Mouse (Mus musculus): Measurements from ENCODE around the gene Reln. TPM values are rescaled to one million over a fixed set of nuclear protein-coding genes. Genes with fewer than 3 reads are reported as not detected.

Reln gene
- polyA plus RNA-seq, 1 experiment from 2014 or later: 0.40 TPM

DNA sequence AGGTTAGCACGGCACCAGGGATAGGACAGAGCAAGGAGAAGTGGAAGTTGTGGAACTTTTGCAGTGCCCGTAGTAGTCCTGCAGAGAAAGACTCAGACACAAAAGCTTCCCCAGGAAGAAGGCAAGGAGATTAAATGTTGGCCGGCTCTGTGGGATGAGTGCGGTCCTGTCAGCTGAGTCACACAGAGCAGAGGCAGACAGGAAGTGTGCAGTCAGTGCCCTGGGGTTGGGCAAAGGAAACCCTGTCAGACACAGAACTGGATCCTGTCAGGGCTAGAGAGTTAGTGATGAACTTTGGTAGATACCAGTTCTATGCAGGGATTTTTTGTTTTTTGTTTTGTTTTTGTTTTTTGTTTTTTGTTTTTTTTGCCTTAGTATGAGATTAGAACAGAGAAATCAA lies 120.0 kb downstream of the Reln start:
- no peak for DNase-seq (ENCODE audit: low spot score)

DNA sequence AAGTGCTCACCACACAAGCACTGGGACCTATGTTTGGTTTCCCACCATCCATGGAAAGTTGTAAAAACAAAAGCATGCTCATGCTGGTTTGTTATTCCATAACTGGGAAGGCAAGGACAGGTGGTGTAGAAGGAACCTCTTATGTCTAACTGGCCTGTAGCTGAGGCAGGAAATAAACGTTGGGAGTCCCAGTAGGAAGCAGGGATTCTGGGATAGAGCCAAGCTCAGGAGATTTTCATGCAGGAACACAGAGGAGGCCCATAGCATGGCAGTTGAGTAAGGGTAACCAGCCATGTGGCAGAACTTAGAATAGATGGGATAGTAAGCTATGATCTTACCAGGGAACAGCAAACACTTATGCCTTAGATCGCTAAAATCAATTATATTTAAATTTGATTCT lies 120.6 kb downstream of the Reln start:
- no peak for DNase-seq (ENCODE audit: low spot score)

DNA sequence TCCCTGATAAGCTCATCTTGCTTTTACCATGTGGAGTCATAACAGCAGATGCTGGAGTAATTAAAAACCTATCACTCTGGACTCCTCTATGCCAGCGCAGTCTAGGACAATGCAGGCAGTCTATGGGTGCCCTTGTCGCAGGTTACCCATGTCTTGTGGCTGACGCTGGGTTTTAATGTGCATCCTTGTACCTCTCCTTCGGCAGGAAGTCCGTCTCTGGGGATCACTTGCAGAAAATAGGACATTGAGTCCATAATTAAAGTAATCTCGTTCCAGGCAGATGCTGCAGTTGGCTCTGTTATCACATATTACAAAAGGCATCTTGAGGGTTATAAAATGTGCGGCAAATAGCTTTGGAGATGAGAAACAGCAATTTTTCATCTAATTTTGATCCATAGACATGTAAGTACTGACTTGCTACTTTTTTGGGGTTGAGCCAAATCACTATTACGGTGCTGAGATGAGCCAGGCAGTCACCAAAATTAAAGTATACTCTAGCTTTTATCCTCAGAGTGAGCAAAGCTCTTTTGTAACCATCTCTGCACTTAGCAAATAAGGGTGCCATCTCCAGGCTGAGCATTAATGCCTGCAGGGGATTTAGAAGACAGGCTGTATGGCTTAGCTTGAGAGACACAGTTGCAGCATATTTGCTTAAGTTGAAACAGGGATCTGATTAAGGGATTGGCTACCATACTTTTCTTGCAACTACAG lies 136.0 kb downstream of the Reln start:
- no peak for DNase-seq (ENCODE audit: low spot score)

DNA sequence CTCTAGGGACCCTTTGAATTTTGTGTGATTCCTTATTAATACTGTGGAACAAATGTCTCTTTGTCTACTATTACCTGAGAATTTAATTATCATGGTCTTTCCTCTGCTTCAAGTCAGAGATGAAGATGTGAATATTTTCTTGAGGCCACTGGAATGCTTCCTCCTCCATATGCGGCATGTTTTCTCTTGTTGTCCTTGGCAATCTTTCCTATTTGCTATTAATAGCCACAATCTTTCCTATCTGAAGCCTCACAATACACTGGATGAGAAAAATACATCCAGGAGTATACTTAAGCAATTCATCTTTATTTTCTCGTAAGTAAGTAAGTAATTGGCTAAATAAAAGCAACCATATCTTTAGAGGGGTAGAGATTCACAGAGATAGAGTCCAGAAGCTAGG lies 146.6 kb downstream of the Reln start:
- no peak for DNase-seq (ENCODE audit: low spot score)

DNA sequence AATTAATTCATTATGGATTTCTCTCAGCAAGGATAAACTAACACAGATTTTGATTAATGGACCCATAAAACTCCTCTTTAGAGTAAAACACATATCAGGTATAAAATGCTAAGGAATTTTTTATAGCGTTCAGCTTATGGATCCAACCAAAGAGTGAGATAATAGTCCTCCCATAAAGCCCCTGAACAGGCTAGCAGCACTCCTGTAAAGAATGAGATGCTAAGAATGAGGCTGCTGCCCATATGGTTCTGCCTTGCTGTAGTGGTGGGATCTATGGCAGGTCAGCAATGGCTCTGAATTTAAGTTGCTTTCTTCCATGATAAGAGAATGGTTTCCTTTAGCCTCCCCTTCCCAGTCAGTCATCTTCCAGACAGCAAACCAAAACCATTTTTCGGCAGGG lies 147.6 kb downstream of the Reln start:
- DNase-seq (ENCODE audit: low spot score): no peak

DNA sequence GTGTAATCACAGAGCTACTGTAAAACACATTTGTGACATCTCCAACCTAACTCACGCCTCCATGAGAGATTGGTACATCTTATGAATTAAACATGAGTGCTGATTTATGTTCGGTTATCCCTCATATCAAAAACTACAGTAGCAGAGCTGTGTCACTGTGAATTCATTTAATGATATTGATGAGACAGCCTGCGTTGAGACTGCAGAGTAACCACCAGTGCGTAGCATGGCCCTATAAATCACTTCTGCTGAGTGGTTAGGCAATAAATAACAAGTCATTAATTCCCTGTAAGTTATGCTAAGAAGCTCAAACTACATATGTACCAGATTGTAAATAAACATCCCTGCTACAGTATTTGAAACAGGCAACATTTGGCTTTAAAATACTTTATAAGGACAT lies 148.0 kb downstream of the Reln start:
- DNase-seq (ENCODE audit: low spot score): no peak

DNA sequence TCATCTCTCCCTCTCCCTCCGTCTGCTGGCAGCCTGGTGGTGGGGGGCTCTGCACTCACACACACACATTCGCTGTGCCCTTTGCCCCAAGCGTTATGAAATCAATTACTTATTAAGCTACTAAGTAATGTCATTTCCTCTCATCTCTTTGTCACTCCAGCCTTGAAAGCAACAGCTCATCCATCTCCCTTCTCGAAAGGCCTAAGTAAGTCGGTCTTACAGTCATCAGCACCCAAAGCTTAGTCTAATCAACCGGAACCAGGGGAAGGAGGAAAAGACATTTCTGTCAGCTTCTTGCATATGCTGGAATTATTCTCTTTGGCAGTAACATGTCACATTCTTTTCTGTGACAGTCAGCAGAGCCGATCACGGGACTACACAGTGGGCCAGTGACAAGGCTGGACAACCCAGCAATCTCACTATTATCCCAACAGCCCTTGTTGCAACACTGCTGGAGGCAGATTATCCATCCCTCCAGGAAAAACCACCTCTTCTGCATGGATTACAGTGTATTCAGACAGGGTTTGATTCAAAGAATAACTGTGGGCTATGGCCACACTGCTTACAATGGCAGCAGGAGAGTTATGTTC lies 149.1 kb downstream of the Reln start:
- no peak for DNase-seq (ENCODE audit: low spot score)

DNA sequence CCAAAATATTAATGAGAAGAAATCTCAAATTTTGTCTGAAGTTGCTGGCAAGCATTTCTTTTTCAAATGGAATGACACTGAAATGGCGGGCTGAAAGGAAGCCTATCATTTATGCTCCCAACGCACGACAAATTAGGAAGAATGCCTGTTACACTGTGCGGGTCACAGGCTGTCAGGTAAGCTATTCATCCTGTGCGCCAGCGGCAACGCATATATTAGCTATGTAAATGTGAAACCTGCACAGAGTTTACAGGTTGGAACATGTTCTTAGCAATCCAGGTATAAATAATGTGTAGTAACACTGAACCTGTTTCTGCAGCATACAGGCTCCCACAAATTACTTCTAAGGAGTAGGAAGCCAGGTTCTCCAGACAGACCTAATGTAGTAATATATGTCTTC lies 152.7 kb downstream of the Reln start:
- DNase-seq (ENCODE audit: low spot score): no peak

DNA sequence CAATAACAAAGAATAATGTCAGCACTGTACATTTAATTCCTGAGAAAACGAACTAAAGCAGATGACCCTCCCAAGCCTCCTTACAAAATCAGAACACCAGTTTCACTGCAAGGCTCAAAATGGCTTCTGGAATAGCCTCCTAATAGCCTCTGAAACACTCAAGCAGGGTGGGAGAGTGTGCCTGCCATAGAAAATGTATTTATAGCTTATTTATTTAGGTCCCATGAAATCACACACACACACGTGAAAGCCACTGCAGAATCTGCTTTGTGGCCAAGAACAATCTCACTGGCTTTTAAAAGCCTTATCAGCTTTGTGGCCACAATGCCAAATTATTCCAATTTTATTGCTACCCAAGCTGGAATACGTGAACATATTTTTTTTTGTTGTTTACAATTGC lies 154.2 kb downstream of the Reln start:
- no peak for DNase-seq (ENCODE audit: low spot score)

DNA sequence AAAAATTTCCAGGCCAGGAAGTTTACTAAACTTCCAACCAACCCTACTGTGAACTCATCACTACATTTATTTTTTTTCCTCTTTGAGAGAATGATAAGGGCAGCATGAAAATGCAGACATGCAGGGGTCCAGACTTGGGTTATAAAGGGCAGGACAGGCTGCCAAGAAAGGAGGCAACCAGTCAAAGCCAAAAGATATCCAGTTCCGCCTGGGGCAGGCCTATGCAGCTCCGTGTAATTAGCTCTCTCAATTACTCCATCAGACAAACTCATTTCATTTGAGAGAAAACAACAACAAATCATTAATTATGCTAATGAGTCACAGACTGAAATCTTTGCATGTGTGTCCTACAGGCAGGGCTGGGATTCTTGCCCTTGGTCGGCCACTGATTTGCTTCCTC lies 156.9 kb downstream of the Reln start:
- DNase-seq (ENCODE audit: low spot score): no peak

DNA sequence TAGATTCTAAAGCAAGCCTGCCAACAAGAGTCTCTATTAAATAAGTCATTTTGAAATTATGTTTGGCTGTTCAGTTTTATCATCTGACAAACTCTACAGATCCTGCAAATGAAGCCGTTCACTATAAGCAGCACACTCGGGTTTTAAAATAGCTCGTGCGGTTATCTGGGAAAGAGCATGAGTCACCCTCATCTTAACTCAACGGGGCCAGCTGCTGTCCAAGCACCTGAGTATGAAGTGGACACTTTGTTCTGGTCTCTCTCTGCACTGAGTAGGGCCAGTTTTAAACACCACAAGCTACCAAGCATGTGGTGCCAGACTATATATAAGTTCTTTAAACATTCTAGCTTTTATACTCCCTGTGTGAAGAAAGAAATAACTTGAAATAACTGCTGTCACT lies 168.0 kb downstream of the Reln start:
- no peak for DNase-seq (ENCODE audit: low spot score)

DNA sequence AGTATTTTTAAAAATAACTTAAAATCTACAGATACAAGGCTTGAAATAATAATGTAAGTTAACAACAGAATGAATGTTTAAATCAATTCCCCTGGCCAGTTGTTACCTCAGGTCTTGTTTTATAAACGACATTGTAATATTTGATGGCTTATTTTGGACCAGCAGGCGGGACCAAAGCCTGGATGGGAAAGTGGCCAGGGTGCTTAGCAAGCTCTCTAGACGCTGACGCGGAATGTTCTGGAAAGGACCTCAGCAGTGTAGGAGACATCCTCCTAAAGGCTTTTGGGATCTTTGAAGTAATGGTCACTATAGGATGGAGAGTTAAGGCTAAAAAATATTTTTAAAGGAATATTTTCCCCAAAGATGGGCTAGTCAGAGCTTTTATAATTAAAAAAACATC lies 173.2 kb downstream of the Reln start:
- DNase-seq (ENCODE audit: low spot score): no peak

DNA sequence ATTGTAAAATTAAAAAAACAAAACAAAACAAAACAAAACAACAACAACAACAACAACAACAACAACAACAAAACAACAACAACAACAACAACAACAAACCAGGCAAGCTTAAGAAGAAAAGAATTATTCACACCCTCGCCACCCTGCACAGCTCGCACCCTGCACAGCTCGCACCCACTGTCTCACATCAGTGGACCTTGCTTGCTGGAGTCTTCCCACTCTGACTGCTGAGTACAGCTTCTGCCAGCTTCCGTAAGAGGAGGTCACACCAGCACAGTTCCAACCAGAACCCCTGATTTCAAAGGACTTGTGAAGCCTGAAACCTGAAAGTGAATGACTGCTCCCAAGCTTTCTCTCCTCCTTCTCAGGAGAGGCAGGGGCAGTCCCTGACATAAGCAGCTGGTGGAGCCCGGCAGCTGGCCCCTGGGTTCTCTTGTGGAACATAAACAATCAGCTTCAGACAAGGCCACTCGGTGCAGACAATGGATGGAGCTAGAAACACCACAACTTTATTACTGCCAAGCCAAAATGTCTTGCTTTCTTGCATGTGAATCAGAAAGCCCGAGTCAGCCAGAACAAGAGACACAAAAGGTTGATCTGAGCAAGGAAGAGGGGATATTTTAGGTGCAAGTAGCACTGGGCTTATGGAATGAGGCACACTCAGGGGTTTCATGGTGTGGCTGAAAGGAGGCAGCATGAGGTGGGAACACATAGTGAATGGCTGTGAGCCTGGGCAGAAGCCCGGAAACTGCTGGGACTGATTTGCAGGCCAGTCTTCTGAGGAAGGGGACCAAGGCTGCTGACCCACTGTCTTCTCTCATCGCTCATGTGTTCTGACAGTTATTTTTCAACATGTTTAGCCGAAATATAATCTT lies 180.2 kb downstream of the Reln start:
- no peak for DNase-seq (ENCODE audit: low spot score)

DNA sequence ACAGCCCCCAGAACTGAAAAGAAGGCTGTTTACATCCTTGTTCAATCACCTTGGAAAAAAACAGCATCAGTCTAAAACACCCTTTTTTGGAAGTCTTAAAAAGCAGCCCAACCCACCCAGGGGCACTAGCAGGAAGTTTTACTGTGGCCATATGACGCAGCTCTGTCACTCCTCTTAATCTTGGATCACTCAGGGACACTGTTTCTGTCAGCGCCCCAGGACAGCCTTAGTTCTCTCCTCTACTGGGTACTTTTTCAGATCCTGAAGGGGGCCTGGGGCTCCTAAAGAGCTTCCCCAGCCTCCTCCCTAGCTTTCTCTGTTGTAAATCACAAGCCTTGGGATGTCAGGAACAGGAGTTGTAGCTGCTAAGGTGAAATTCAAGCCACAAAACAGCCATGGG lies 183.6 kb downstream of the Reln start:
- no peak for DNase-seq (ENCODE audit: low spot score)

DNA sequence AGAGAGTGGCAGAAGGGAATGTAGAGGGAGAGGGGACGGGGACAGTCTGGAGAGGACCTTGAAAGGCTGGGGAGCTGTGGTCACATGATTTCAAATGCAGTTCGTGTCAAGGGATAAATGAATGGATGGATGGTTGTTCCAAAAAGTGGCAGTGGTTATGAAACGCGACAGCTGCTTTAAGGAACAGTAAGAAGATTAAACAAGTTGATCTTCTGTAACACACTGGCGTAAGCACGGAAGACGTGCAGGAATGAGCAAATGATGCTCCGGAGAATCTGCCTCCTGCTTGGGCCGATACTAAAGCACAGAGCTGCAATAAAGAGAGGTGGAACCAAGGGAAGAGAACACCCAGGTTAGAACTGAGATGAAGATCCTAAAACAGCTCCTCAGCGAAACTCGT lies 185.7 kb downstream of the Reln start:
- no peak for DNase-seq (ENCODE audit: low spot score)

DNA sequence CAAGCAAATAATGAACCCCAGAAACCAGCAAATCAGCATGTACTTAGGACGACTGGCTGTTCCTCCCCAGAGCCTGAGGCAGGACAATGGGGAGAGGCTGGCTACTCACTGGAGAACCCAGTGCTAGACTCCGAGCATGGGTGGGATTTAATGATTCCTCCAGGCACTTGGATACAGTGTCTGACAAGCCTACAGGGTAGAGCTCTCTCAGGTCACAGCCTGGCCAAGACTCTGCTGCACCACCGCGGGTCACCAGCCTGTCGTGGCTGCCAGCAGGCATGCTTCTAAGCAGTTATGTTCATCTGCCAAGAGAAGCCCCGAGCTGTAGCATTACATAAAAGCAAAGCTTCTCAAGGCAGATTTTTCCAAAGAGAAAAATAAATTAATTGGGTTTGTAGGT lies 190.9 kb downstream of the Reln start:
- DNase-seq (ENCODE audit: low spot score): no peak

DNA sequence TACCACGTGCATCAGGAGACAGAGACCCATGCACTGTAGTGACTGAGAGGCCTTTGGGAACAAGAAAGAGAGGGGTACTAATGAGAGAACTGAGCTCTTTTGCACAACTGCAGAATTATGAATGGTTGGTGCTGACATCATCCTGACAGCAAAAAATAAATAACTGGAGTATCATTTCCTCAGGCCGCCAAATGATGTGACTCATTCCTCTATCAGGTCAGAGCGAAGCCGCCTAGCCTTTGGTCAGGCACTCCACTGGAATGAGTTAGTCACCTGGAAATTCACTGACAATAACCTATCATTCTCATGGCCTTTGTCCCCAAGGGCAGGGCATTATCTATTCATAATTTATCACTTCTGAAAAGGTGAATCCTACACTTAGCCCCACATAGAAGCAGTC lies 202.7 kb downstream of the Reln start:
- no peak for DNase-seq (ENCODE audit: low spot score)

DNA sequence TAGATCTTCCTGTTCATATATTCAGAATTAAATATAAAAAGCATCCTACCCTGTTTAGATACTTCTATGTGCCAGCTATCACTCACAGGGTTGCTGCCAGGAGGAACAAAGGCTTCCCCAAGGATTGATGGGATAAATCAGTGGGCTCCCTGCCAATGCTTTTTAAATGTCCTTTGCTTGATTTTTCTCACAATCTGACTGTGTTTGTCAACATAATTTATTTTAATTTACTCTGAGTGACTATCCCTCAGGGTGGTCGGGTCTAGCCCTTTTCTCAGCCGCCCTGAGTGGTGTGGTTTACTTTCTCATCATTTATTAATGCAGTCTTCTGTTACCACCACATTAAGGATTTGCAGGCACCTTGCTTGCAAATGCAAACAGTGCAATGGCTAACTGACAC lies 205.5 kb downstream of the Reln start:
- no peak for DNase-seq (ENCODE audit: low spot score)

DNA sequence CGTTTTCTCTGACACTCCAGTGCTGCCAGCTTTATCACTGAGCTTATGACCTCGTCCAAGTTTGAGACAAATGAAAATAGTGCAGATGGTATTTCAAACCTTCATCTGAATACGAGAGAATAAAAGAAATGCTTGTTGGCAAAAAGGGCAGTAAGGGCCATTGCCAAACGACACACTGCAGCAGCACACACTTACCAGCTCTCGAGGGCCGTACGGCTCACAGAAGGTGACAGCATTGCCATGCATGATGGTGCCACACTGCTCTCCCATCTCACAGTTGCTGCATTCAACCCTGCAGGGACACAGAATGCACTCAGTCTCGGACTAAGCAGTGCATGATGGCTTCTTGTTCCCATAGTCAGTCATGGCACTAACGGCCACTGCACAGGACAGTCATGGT lies 210.1 kb downstream of the Reln start:
- no peak for DNase-seq (ENCODE audit: low spot score)

DNA sequence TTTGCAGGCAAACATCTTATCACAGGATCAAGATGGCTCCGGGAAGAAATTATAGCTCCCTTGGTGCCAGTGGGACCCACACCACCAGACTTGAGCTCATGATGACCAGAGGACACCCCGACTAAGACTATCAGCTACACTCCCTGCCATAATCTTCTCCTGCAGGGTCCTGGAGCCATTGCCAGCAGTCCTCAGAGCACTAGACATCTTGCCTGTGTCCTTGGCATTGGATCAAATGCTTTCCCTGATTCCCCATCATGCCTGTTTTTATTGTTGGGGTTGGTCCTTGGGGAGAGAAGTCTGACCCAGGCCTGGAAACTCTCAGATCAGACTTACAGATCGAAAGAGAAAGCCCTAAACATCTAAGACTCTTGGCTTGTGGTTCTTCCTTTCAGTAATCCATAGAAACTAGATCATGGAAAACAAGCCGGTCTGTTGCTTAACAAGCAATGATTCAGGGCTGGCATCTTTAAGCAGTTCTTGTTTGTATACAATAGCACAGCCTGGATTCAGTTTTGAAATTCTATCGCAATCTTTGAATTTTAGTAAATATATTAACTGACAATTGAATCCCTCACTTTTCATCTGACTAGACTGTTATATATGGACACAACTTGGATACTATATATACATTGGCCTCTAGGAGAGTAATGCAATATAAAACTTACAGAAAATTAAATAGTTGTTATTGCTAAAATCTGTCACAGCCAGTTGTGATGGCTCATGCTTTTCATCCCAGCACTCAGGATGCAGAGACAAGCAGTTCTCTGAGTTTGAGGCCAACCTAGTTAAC lies 212.6 kb downstream of the Reln start:
- no peak for DNase-seq (ENCODE audit: low spot score)

DNA sequence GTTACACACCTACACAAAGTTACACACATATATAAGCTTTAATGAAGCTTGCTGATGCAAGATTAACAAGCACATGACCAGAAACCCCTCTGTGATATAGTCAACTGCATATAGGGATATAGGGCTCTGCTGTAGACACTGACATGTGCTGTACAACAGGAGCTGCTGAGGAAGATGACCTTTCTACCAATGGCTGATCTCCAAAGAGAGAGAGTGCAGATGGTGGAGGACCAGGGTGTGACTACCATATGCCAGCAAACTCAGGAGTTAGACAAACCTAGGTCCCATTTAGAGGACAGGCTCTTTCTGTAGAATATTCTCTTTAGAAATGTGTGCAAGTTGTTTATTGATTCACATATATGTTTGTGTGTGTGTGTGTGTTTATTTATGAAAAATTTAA lies 216.9 kb downstream of the Reln start:
- no peak for DNase-seq (ENCODE audit: low spot score)

DNA sequence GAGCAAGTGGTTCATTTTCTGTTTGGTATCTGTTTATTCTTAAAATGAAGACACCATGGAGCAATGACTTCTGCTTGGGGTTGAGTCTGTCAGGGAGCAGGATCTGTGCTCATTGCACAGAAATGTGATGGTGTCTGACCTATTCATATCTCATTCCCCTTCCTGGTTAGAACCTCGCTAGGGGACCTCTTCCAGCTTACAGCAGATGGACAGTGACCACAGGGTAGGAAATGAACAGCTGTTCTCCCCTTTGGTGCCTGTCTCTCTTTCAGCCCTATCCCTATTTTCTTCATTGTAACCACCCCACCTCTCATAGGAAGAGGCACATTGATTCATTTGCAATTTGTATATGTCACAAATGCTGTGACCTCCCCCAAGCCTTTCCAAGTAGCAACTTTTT lies 225.2 kb downstream of the Reln start:
- no peak for DNase-seq (ENCODE audit: low spot score)
